Mouse (Mus musculus) MEL (cell line): Measurements from ENCODE around the gene Ddx54. TPM values are rescaled to one million over a fixed set of nuclear protein-coding genes. Genes with fewer than 3 reads are reported as not detected.

ENCODE experiments used
- DNase-seq: peaks from one replicate; pipeline ENCODE4 v3.0.0; 2011; ENCODE audit warnings: low read depth, low spot score
- H3K27ac ChIP-seq: 2 replicates; pipeline ENCODE4 v1.5.1; 2012; ENCODE audit warnings: low read depth, mild to moderate bottlenecking, control low read depth, low read length, moderate library complexity; ENCODE audit not compliant: control insufficient read depth
- H3K27me3 ChIP-seq, 2 experiments: fragments of 150-350 bp in 1 of 2; sonication (generic) in 1 of 2; 2 replicates each; pipeline ENCODE4 v1.6.1; 2012; ENCODE audit warnings: low read length in 2 of 2, mild to moderate bottlenecking in 2 of 2, improper control_type of control experiment in 1 of 2, moderate library complexity in 1 of 2; ENCODE audit not compliant: insufficient read depth in 2 of 2, control insufficient read depth in 1 of 2
- H3K36me3 ChIP-seq, 2 experiments: 2 replicates each; pipeline ENCODE4 v1.6.1; 2012 to 2014; ENCODE audit warnings: low read length in 2 of 2, improper control_type of control experiment in 1 of 2, inconsistent platforms in 1 of 2, mild to moderate bottlenecking in 1 of 2; ENCODE audit not compliant: insufficient read depth in 2 of 2, control insufficient read depth in 1 of 2
- H3K4me1 ChIP-seq, 2 experiments: fragments of 150-350 bp in 1 of 2; sonication (generic) in 1 of 2; 2 replicates each; pipeline ENCODE4 v1.6.1; 2012; ENCODE audit warnings: low read length in 2 of 2, improper control_type of control experiment in 1 of 2, mild to moderate bottlenecking in 1 of 2; ENCODE audit not compliant: insufficient read depth in 2 of 2, control insufficient read depth in 1 of 2
- H3K4me3 ChIP-seq, 2 experiments: fragments of 150-350 bp in 1 of 2; sonication (generic) in 1 of 2; 2 replicates each; pipeline ENCODE4 v1.5.1; 2012; ENCODE audit warnings: low read depth in 2 of 2, low read length in 2 of 2, mild to moderate bottlenecking in 2 of 2, moderate library complexity in 2 of 2, control low read depth in 1 of 2, improper control_type of control experiment in 1 of 2; ENCODE audit not compliant: control insufficient read depth in 1 of 2, insufficient read depth in 1 of 2
- H3K79me2 ChIP-seq: 2 replicates; pipeline ENCODE4 v1.6.1; 2012; ENCODE audit warnings: mild to moderate bottlenecking, low read length, moderate library complexity; ENCODE audit not compliant: control insufficient read depth, poor library complexity, insufficient read depth
- H3K9ac ChIP-seq: 2 replicates; pipeline ENCODE4 v1.6.1; 2012; ENCODE audit warnings: low read depth, mild to moderate bottlenecking, control low read depth, low read length, moderate library complexity; ENCODE audit not compliant: control insufficient read depth, poor library complexity, severe bottlenecking
- H3K9me3 ChIP-seq: fragments of 150-350 bp; sonication (generic); replicated peaks from 2 replicates; pipeline ENCODE4 v1.6.1; 2012; ENCODE audit warnings: mild to moderate bottlenecking, low read length, improper control_type of control experiment, moderate library complexity; ENCODE audit not compliant: insufficient read depth
- BHLHE40 ChIP-seq: IDR thresholded peaks from 2 replicates; pipeline ENCODE4 v1.6.1; 2012; ENCODE audit warnings: low read depth, mild to moderate bottlenecking, inconsistent platforms, low read length, improper control_type of control experiment, borderline replicate concordance
- CHD1 ChIP-seq: IDR thresholded peaks from 2 replicates; pipeline ENCODE4 v1.6.1; 2012; ENCODE audit warnings: low read depth, mild to moderate bottlenecking, inconsistent platforms, low read length, improper control_type of control experiment
- CHD2 ChIP-seq: IDR thresholded peaks from 2 replicates; pipeline ENCODE4 v1.6.1; 2011; ENCODE audit warnings: low read length, improper control_type of control experiment
- CTCF ChIP-seq, 3 experiments: IDR thresholded peaks in 2 of 3; conservative IDR thresholded peaks in 1 of 3; 2 replicates each; pipeline ENCODE4 v1.5.1; 2011 to 2012; ENCODE audit warnings: low read length in 3 of 3, low read depth in 2 of 3, mild to moderate bottlenecking in 2 of 3, improper control_type of control experiment in 1 of 3, inconsistent platforms in 1 of 3, mixed read lengths in 1 of 3, moderate library complexity in 1 of 3; ENCODE audit not compliant: control insufficient read depth in 1 of 3, insufficient read depth in 1 of 3, poor library complexity in 1 of 3, severe bottlenecking in 1 of 3
- ELF1 ChIP-seq: IDR thresholded peaks from 2 replicates; pipeline ENCODE4 v1.6.1; 2014; ENCODE audit warnings: low read depth, mild to moderate bottlenecking, inconsistent platforms, low read length, improper control_type of control experiment, moderate library complexity
- EP300 ChIP-seq, 2 experiments: IDR thresholded peaks; 2 replicates each; pipeline ENCODE4 v1.6.1; 2011; ENCODE audit warnings: improper control_type of control experiment in 2 of 2, low read length in 2 of 2, low read depth in 1 of 2, mild to moderate bottlenecking in 1 of 2
- ETS1 ChIP-seq: IDR thresholded peaks from 2 replicates; pipeline ENCODE4 v1.6.1; 2012; ENCODE audit warnings: low read depth, mild to moderate bottlenecking, inconsistent platforms, low read length, improper control_type of control experiment, moderate library complexity
- GATA1 ChIP-seq: IDR thresholded peaks from 2 replicates; pipeline ENCODE4 v1.6.1; 2011; ENCODE audit warnings: low read depth, low read length, improper control_type of control experiment
- JUND ChIP-seq: IDR thresholded peaks from 2 replicates; pipeline ENCODE4 v1.6.1; 2011; ENCODE audit warnings: low read depth, mild to moderate bottlenecking, improper control_type of control experiment, low read length
- MAFK ChIP-seq: IDR thresholded peaks from 2 replicates; pipeline ENCODE4 v1.6.1; 2011; ENCODE audit warnings: low read depth, mild to moderate bottlenecking, low read length, improper control_type of control experiment, borderline replicate concordance
- MAX ChIP-seq: IDR thresholded peaks from 2 replicates; pipeline ENCODE4 v1.6.1; 2011; ENCODE audit warnings: low read length, improper control_type of control experiment
- MAZ ChIP-seq: IDR thresholded peaks from 2 replicates; pipeline ENCODE4 v1.6.1; 2012; ENCODE audit warnings: low read depth, mild to moderate bottlenecking, inconsistent platforms, low read length, improper control_type of control experiment
- MEF2A ChIP-seq: IDR thresholded peaks from 2 replicates; pipeline ENCODE4 v1.6.1; 2014; ENCODE audit warnings: low read depth, mild to moderate bottlenecking, inconsistent platforms, low read length, improper control_type of control experiment; ENCODE audit not compliant: poor library complexity, insufficient replicate concordance, severe bottlenecking; ENCODE audit errors: extremely low read depth
- MXI1 ChIP-seq: IDR thresholded peaks from 2 replicates; pipeline ENCODE4 v1.6.1; 2011; ENCODE audit warnings: mild to moderate bottlenecking, low read depth, low read length, improper control_type of control experiment
- MYC ChIP-seq: IDR thresholded peaks from 2 replicates; pipeline ENCODE4 v1.6.1; 2011; ENCODE audit warnings: low read depth, mild to moderate bottlenecking, low read length, improper control_type of control experiment, moderate library complexity
- NRF1 ChIP-seq: IDR thresholded peaks from 2 replicates; pipeline ENCODE4 v1.6.1; 2014; ENCODE audit warnings: low read depth, mild to moderate bottlenecking, inconsistent platforms, low read length, improper control_type of control experiment, moderate library complexity; ENCODE audit not compliant: poor library complexity, insufficient read depth, severe bottlenecking
- POLR2AphosphoS5 ChIP-seq: IDR thresholded peaks from 2 replicates; pipeline ENCODE4 v1.6.1; 2012; ENCODE audit warnings: low read depth, borderline replicate concordance, mild to moderate bottlenecking, inconsistent platforms, low read length, moderate library complexity, mixed read lengths
- RCOR1 ChIP-seq: IDR thresholded peaks from 2 replicates; pipeline ENCODE4 v1.6.1; 2012; ENCODE audit warnings: low read depth, mild to moderate bottlenecking, inconsistent platforms, low read length, improper control_type of control experiment
- SIN3A ChIP-seq: IDR thresholded peaks from 2 replicates; pipeline ENCODE4 v1.6.1; 2012; ENCODE audit warnings: low read length, improper control_type of control experiment, inconsistent platforms
- TCF12 ChIP-seq: IDR thresholded peaks from 2 replicates; pipeline ENCODE4 v1.6.1; 2014; ENCODE audit warnings: low read depth, mild to moderate bottlenecking, inconsistent platforms, low read length, improper control_type of control experiment, moderate library complexity
- USF1 ChIP-seq: IDR thresholded peaks from 2 replicates; pipeline ENCODE4 v1.6.1; 2014; ENCODE audit warnings: low read depth, mild to moderate bottlenecking, inconsistent platforms, low read length, improper control_type of control experiment, moderate library complexity
- ZKSCAN1 ChIP-seq: IDR thresholded peaks from 2 replicates; pipeline ENCODE4 v1.6.1; 2012; ENCODE audit warnings: low read depth, mild to moderate bottlenecking, inconsistent platforms, low read length, improper control_type of control experiment, moderate library complexity
- polyA plus RNA-seq, 2 experiments: library from polyadenylated mRNA; stranded (reverse) in 1 of 2; unstranded in 1 of 2; fragments of >175 nt in 1 of 2; fragments of >200 nt in 1 of 2; gene quantifications; 2 replicates each; pipeline versions ENCODE4 v1.2.1 to v1.2.4; 2012; ENCODE audit warnings: low replicate concordance in 2 of 2, low read depth in 1 of 2; ENCODE audit not compliant: insufficient read length in 2 of 2, insufficient read depth in 1 of 2, missing spikeins in 1 of 2
- total RNA-seq: library from RNA; depleted of rRNA; stranded (reverse); fragments of 300-350 nt; gene quantifications from 2 replicates; pipeline ENCODE4 v1.2.3, GENCODE M21; 2012

The Ddx54 gene
- total and polyA plus RNA-seq, 3 experiments = 73.8 to 99.9 TPM; not detected in 1

DNA sequence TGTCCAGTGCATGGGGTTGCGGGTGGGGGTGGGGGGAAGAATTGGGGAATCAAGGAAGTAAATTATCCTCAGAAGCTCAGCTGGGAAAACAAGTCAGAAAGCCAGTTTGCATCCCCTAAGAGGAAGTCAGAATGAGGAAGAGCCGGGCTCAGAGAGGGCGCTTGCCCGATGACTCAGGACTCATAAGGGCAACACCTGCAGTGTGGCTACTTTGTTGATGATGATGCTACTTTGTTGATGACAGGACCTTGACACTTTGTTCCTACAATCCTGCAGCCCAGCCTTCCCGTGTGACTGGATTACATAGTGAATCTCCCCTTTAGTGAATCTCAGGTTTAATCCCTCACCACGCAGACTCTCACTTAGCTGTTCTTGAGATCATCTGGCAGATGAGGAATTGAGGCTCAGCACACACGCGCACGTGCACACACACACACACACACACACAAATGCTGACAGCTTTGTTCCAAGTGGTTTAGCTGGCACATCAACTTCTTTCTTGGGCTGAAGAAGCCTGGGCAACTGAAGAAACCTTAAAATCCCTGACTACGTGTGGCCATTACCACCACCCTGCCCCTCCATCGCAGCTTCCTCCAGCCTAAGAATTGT, 42.1 kb upstream of the Ddx54 start (continued):
- TF ChIP-seq JUND (0 out of 2 replicates have a peak, but pooled peaks have one; percentile 39), EP300 (IDR thresholded peaks at IDR 0.05; ENCODE audit: low read depth in 1 of 2, low read length in 2 of 2) (peak in 1 of 2 experiments; percentile 76; a peak in 3 of 4 replicates), SIN3A (0 out of 2 replicates have a peak, but pooled peaks have one; percentile 44), MYC (no peak), MXI1 (no peak), TCF12 (no peak), ETS1 (peak; percentile 76), MEF2A (no peak), MAFK (no peak), CTCF (IDR thresholded peaks at IDR 0.05 in 2 of 3, conservative IDR thresholded peaks at IDR 0.05 in 1 of 3; ENCODE audit: control insufficient read depth in 1 of 3, insufficient read depth in 1 of 3, low read depth in 2 of 3, low read length in 3 of 3, poor library complexity in 1 of 3, severe bottlenecking in 1 of 3) (no peak), ZKSCAN1 (no peak)

DNA sequence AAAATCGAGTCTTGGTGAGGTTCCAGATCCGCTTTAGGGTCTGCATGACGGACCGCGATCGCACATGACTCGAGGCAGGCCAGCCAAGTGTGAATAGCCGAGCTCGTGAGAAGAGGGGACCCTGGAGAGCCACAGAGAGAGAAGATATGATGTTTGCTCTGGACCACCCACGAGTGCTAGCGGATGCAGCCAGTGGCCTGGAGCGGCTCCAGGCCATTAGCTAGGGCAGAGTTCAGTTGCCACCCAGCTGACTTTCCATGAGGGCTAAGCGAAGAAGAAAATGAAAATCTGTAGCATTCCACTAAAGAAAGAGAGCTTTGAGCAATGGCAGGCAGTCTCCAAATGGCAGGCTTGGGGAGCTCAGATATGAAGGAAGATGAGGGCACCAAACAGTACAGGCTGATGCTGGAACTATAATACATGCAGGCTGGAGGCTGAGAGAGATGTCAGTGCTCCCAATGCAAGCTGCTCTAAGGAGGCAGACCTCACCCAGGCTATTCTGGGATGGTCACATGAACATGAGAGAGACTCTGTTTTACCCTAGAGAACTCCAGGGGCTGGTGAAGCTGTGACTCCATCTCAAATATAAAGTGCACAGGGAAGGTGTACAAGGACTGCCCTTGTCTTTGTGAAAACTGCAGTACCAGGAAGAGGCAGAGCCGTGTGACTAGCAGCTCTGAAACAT, 41.3 kb upstream of the Ddx54 start:
- H3K27me3 ChIP-seq = no peaks in the 10 kb centered on the region
- no peaks in the 10 kb centered on the region for H3K9me3 ChIP-seq
- H3K27ac ChIP-seq = no peak overlapping the region
- H3K4me1 ChIP-seq = peaks cover 0 to 5% of the 10 kb centered on the region in 2 experiments; a peak in 2 of 4 replicates
- TF ChIP-seq MXI1 = no peak
- no peak for TF ChIP-seq ZKSCAN1
- TF ChIP-seq ELF1 = no peak
- no peak for TF ChIP-seq CHD2
- TF ChIP-seq RCOR1 = no peak
- TF ChIP-seq EP300 (IDR thresholded peaks at IDR 0.05; ENCODE audit: low read depth in 1 of 2, low read length in 2 of 2) = no peak
- no peak for TF ChIP-seq MAZ
- TF ChIP-seq CHD1 = no peak
- no peak for TF ChIP-seq NRF1
- TF ChIP-seq USF1 = no peak
- no peak for TF ChIP-seq MAX
- no peak for TF ChIP-seq POLR2AphosphoS5
- no peak for TF ChIP-seq BHLHE40
- TF ChIP-seq SIN3A = no peak
- TF ChIP-seq JUND = no peak
- TF ChIP-seq GATA1 = no peak
- no peak for TF ChIP-seq MEF2A
- TF ChIP-seq, all 39 proteins: peak for 0
- H3K4me3 ChIP-seq = no peak overlapping the region
- no peaks in the 10 kb centered on the region for H3K79me2 ChIP-seq
- no peak overlapping the region for H3K9ac ChIP-seq
- peaks cover 0 to 3% of the 10 kb centered on the region in 2 experiments; a peak in 1 of 4 replicates for H3K36me3 ChIP-seq
- DNase-seq = no peak
